Mouse (Mus musculus): ENCODE data around the gene Apba2.

The Apba2 gene

DNA sequence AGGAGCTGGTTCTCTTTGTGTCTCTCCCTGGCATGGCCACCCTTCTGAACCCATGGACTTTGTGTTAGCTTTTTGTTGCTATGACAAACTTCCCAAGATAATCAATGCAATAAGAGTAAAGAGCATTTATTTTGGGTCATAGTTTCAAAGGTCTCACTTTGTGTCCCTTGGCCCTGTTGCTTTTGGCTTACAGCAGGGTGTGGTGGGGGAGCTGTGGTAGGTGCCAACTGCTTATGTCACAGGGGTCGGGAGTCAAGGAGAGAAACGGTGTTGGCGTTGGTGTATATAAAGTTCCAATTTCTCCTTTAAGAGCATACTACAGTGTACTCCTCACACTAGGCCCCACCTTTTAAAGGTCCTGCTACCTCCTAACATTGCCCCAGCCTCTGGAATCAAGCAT, 12.1 kb downstream of the Apba2 start:
- Histone ChIP-seq H3K36me3 (ENCODE audit: control insufficient read depth, insufficient read depth, low read length, poor library complexity, severe bottlenecking) (no peaks in the 10 kb centered on the region), H3K27me3 (ENCODE audit: control insufficient read depth, insufficient read depth, low read length, poor library complexity, severe bottlenecking) (no peaks in the 10 kb centered on the region)
- DNase-seq (ENCODE audit: low read depth, low spot score): no peak

DNA sequence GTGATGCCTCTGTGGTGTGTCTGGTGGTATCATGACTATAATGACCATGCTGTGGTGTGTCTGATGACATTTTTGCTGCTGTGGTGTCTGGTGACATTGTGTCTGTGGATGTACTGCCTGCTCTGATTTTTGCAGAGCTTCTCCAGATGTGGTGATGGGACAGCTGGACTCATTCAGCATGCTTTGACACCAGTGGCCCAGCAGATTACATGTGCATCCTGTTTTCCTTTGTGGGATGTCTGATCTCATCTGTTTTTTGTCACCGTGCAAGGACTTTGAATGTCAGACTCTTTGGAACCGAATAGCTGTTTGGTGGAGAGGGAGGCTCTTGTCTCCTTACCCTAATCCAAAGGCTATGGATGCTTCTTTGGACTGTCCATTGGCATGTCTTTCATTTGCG, 13.8 kb downstream of the Apba2 start:
- DNase-seq (ENCODE audit: low read depth, low spot score): no peak
- no peaks in the 10 kb centered on the region for H3K27me3 ChIP-seq (ENCODE audit: control insufficient read depth, insufficient read depth, low read length, poor library complexity, severe bottlenecking)
- no peaks in the 10 kb centered on the region for H3K36me3 ChIP-seq (ENCODE audit: control insufficient read depth, insufficient read depth, low read length, poor library complexity, severe bottlenecking)

DNA sequence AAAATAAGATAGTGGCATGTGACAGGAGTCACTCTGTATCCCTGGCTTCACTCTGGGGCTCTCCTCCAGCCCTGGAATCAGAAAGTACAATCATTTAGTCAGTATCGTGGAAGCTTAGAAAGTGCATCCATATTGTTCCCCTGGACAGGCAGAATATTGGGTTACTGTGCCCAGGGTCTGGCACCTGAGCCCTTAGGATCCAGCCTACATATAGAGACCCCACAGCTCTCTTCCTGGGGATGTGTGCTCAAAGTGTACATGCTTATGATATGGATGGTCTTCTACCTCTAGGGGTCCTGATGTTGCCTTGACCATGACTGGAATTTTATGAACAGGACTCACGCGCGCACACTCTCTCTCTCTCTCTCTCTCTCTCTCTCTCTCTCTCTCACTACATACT, 14.4 kb downstream of the Apba2 start:
- Histone ChIP-seq H3K36me3 (ENCODE audit: control insufficient read depth, insufficient read depth, low read length, poor library complexity, severe bottlenecking) (no peaks in the 10 kb centered on the region), H3K27me3 (ENCODE audit: control insufficient read depth, insufficient read depth, low read length, poor library complexity, severe bottlenecking) (no peaks in the 10 kb centered on the region)
- DNase-seq (ENCODE audit: low read depth, low spot score): no peak

DNA sequence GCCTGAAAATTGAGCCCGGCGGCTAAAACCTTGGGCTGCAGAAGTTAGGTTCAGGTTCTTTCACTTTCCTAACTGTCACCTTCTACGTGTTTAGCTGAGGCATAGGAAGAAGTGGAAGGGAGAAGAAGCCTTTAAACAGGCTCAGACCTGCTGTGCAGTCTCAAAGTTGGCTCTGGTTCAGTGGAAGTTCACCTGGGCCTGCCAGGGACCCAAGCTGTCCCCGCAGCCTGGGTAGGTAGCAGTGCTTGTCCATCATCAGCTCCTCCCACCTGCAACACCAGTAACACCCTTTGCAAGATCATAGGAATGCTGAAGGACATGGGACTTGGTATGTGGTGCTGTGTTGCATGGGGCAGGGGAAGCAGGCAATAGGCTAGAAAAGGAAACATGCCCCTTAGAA, 17.6 kb downstream of the Apba2 start:
- no peaks in the 10 kb centered on the region for H3K27me3 ChIP-seq (ENCODE audit: control insufficient read depth, insufficient read depth, low read length, poor library complexity, severe bottlenecking)
- no peak for DNase-seq (ENCODE audit: low read depth, low spot score)
- H3K36me3 ChIP-seq (ENCODE audit: control insufficient read depth, insufficient read depth, low read length, poor library complexity, severe bottlenecking): no peaks in the 10 kb centered on the region

DNA sequence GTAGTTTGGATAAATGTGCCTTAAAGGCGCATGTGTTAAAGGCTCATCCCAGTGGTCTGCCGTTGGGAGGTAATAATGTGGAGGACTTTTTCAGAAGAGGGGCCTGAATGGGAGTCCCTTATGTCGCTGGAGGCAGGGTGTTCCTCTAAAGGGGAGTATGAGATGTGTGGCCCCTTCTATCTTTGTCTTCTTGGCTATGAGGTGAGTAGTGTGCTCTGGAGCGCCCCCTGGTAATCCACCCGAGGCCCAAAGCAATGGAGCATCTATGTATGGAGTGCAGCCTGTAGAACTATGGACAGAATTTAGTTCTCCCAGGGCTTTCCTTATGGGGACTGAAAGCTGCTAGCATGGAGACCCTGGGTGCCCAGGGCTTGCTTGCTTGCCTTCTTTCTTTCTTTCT, 18.0 kb downstream of the Apba2 start:
- no peak for DNase-seq (ENCODE audit: low read depth, low spot score)
- Histone ChIP-seq H3K36me3 (ENCODE audit: control insufficient read depth, insufficient read depth, low read length, poor library complexity, severe bottlenecking) (no peaks in the 10 kb centered on the region), H3K27me3 (ENCODE audit: control insufficient read depth, insufficient read depth, low read length, poor library complexity, severe bottlenecking) (no peaks in the 10 kb centered on the region)

DNA sequence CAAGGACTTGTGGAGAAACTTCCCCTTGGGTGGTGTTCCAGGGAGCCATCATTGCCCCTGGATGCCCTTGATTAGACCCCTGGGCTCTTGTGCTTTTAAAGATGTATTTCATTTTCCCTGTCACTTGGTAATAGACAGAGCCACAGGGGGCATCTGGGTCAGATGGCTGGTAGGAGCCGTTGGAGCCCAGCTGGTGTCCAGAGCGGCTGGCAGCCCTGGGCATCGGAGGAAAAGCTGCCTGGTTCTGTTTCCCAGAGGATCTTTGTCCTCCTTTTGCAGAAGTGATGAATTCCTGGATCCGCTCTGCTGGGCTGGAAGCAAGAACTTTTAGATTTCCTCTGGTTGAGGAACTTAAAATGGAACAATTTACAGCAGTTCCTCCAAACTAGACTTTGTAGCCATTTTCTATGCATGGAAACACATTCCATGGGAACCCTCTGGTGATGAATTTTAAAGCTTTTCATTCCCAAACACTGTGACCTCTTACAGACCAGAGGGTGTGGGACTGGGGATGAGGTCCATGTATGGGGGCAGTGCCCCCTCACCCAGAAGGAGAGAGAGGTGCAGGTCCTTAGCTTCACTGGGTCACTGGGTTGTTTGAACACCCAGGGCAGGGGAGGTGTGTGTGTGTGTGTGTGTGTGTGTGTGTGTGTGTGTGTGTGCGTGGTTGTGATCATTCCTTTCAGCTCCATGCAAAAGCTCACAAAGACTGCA, 20.3 kb downstream of the Apba2 start:
- DNase-seq (ENCODE audit: low read depth, low spot score): no peak
- Histone ChIP-seq H3K36me3 (ENCODE audit: control insufficient read depth, insufficient read depth, low read length, poor library complexity, severe bottlenecking) (no peaks in the 10 kb centered on the region), H3K27me3 (ENCODE audit: control insufficient read depth, insufficient read depth, low read length, poor library complexity, severe bottlenecking) (no peaks in the 10 kb centered on the region)

DNA sequence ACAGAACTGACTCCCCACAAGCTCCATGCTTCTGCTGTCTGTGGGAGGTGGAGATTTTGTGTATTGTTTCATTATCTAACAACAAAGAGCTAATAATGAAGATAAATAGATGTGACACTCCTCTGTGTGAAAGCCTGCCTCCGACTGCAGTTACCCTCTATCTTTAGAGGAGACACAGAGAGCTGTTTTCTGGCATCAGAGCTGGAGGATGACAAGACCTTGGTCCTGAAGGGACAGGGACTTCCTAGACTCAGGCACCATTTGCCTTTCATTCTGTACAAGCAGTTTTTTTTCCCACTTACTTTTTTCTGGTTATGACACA, 20.9 kb downstream of the Apba2 start:
- Histone ChIP-seq H3K36me3 (ENCODE audit: control insufficient read depth, insufficient read depth, low read length, poor library complexity, severe bottlenecking) (no peaks in the 10 kb centered on the region), H3K27me3 (ENCODE audit: control insufficient read depth, insufficient read depth, low read length, poor library complexity, severe bottlenecking) (no peaks in the 10 kb centered on the region)
- DNase-seq (ENCODE audit: low read depth, low spot score): no peak

DNA sequence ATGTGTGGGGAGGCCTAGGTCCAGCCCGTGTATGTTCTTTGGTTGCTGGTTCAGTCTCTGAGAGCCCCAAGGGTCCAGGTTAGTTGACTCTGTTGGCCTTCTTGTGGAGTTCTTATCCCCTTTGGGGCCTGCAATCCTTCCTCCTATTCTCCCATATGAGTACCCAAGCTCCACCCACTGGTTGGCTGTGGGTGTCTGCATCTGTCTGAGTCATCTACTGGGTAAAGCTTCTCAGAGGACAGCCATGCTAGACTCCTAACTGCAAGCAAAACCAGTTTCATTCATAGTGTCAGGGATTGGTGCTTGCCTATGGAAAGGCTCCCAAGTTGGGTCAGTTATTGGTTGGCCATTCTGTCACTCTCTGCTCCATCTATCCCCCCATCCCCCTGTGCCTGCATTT, 29.8 kb downstream of the Apba2 start:
- no peak for DNase-seq (ENCODE audit: low read depth, low spot score)
- no peaks in the 10 kb centered on the region; the same call in 1 of the 2 replicates for H3K27me3 ChIP-seq (ENCODE audit: control insufficient read depth, insufficient read depth, low read length, poor library complexity, severe bottlenecking)
- H3K36me3 ChIP-seq (ENCODE audit: control insufficient read depth, insufficient read depth, low read length, poor library complexity, severe bottlenecking): no peaks in the 10 kb centered on the region

DNA sequence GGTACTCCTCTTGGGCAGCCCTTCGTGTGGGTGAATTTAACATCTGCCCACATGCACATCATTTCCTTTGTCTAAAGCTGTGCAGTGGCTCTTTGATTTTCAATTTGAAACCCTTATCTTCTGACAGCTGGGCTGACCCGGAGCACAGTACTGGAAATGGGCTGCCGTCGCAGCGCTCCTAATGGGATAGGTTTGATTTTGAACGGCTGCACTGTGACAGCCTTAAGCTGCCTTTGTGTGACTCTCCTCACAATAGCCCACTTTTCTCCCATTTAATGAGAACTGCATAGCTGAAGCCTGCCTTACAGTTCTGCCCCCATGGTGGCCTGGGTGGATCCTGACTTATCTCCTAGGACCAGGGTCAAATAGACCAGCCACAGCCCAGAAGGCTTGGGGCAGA, 31.9 kb downstream of the Apba2 start:
- no peak for DNase-seq (ENCODE audit: low read depth, low spot score)
- Histone ChIP-seq H3K27me3 (ENCODE audit: control insufficient read depth, insufficient read depth, low read length, poor library complexity, severe bottlenecking) (no peaks in the 10 kb centered on the region; the same call in 1 of the 2 replicates), H3K36me3 (ENCODE audit: control insufficient read depth, insufficient read depth, low read length, poor library complexity, severe bottlenecking) (no peaks in the 10 kb centered on the region)

DNA sequence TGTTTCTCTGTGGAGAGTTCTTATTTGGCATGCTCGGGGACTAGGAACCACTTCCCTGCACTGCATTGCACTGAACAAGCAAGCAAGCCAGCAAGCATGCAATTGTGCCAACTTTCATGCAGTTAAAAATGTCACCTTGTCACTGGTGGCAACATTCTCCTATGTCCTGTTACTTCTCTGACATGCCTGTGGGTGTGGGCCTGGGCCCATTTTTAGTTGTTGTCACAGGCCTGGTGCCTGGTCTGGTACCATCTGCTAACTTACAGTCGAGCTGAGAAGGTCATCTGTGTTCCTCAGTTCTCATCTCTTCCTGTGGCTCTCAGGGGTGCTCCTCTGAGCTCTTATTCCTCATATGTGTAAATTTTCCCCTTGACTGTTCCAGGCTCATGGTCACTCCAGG, 33.8 kb downstream of the Apba2 start:
- no peak for DNase-seq (ENCODE audit: low read depth, low spot score)
- Histone ChIP-seq H3K27me3 (ENCODE audit: control insufficient read depth, insufficient read depth, low read length, poor library complexity, severe bottlenecking) (no peaks in the 10 kb centered on the region; the same call in 1 of the 2 replicates), H3K36me3 (ENCODE audit: control insufficient read depth, insufficient read depth, low read length, poor library complexity, severe bottlenecking) (no peaks in the 10 kb centered on the region)

DNA sequence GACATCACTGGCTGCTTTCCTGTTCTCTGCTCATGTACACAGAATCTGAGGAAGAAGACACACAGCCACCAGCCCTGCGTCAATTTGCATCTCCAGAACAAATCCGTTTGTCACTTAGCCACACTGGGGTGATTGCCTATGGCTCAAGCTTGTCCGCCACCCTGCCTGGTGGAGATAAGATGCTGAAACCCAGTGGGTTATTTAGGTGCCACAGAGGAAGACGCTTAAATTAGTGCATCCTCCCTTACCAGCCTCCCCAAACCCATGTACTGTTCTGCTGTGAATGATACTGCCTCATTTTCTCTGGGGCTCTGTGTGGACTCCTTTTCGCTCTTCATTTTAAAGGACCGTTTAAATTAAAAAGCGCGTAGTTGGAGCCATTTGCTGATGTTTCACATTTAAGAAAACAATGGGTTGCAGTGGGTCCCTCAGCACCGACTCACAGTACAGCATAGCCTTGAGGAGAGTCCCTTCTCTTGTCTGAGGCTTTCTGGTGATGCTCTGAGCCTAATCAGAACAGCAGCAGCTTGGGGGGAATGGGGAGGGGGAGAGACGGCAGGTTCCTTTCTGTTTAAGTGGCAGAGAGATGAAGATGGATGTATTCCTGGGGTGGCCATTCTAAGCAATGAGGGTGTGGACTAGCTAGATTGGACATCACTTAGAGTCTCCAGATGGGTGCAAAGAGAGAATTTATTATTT, 38.1 kb downstream of the Apba2 start:
- Histone ChIP-seq H3K36me3 (ENCODE audit: control insufficient read depth, insufficient read depth, low read length, poor library complexity, severe bottlenecking) (no peaks in the 10 kb centered on the region), H3K27me3 (ENCODE audit: control insufficient read depth, insufficient read depth, low read length, poor library complexity, severe bottlenecking) (no peaks in the 10 kb centered on the region)
- DNase-seq (ENCODE audit: low read depth, low spot score): no peak

DNA sequence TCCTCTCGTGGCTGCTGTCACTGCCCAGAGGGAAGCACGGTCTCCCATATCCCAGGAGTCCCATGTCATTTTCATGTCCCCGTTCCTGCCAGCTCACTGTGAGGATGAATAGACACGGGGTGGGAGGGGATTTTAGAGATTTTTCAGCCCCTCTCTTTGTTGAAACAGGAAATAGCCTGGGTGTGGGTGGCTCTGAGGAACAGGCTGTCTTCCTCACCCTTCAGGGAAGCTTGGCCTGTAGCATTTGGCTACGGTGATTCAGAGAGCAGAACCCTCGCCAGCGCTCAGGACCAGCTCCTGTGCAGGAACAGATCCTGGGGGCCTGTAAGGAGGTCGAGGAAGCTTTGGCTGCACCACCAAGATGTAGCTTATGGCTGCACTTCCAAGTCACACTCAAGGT, 45.3 kb downstream of the Apba2 start:
- Histone ChIP-seq H3K27me3 (ENCODE audit: control insufficient read depth, insufficient read depth, low read length, poor library complexity, severe bottlenecking) (no peaks in the 10 kb centered on the region), H3K36me3 (ENCODE audit: control insufficient read depth, insufficient read depth, low read length, poor library complexity, severe bottlenecking) (no peaks in the 10 kb centered on the region)
- DNase-seq (ENCODE audit: low read depth, low spot score): no peak

DNA sequence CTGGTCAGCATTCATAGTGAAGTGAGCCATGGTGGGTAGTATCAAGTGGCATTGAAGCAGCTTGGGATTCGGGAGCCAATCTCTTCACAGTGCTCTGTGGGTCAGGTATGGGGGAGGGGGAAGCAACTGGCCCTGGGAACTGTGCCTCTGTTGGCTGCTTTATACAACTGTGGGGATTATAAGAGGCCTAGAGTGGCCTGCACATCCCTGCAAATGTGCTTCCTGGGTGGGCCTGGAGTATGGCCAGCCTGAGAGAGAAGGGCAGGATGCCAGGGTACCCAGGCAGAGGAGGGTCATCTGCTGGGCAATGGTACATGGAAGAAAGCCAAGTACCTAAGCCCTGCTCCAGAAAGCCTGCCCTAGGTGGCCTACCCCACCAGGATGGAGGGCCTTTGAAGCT, 49.4 kb downstream of the Apba2 start:
- Histone ChIP-seq H3K27me3 (ENCODE audit: control insufficient read depth, insufficient read depth, low read length, poor library complexity, severe bottlenecking) (no peaks in the 10 kb centered on the region), H3K36me3 (ENCODE audit: control insufficient read depth, insufficient read depth, low read length, poor library complexity, severe bottlenecking) (no peaks in the 10 kb centered on the region)
- DNase-seq (ENCODE audit: low read depth, low spot score): no peak

DNA sequence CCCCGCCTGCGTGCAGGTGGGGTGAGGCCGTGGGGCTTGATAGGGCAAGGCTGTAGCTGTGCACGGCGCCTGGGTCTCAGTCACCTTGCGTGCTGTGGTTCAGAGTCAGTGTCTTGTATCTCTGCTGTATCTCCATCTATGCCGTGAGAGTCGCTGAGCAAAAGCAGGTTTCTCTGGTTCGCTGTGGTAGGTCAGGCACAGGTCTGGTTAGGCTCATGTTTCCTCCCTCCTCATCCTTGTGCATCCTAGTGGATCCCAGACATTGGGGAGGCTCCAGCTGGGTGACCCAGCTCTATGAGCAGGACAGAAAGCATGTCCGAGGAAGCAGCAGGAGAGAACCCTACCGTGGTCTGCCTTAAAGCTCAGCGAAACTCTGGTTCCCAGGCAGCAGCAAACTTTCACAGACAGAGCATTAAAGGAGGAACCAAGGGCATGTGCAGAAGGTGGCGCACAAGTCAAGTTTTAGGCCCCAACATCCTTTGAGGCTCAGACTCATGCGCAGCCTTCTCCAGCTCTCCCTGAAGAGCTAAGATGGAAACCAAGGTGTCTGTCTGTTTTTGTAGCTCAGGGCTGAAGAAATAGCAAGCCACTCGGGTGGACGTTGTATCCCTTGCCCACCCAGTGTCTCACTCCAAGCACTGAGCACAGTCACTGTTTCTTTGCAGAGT, 51.2 kb downstream of the Apba2 start:
- Histone ChIP-seq H3K27me3 (ENCODE audit: control insufficient read depth, insufficient read depth, low read length, poor library complexity, severe bottlenecking) (no peaks in the 10 kb centered on the region), H3K36me3 (ENCODE audit: control insufficient read depth, insufficient read depth, low read length, poor library complexity, severe bottlenecking) (no peaks in the 10 kb centered on the region)
- no peak for DNase-seq (ENCODE audit: low read depth, low spot score)

DNA sequence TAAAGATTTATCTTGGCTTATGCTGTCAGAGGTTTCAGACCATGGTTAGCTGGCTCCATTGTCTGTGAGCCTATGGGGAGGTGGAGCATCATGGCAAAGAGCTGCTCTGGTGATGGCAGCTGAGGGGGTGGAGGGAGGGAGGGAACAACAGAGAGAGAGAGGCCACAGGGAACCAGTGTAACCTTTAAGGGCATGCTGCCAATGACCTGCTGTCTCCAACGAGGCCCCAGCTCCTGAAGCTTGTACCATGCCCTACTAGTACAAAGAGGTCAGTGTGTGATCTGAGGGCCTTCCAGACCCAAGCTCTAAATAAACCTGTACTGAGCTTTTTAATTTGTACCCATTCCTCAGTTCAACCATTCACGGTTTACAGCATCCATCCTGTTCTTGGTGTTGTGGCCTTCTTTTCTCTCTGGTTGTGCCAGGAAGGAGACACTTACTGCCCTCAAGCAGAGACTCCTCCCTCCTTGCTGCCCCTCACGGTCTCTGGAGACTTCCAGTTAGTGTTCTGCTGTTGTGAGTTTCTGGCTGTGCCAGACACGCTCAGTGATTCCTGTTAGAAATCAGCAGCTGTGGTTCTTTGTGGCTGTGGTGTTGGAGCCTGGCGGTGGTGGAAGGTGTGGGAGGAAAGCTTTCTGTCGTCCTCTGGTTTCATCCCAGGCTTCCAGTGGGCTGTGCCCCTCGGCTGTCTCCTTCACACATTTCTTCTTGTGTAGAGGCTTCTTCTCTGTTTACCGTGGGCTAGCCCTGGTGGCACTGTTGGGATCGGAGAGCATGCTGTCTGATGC, 60.4 kb downstream of the Apba2 start:
- H3K36me3 ChIP-seq (ENCODE audit: control insufficient read depth, insufficient read depth, low read length, poor library complexity, severe bottlenecking): no peaks in the 10 kb centered on the region
- DNase-seq (ENCODE audit: low read depth, low spot score): no peak
- H3K27me3 ChIP-seq (ENCODE audit: control insufficient read depth, insufficient read depth, low read length, poor library complexity, severe bottlenecking): no peaks in the 10 kb centered on the region
